Mouse (Mus musculus) liver, embryonic 13.5 days (tissue): ENCODE measurements around the gene Gm5728. TPM values are rescaled to one million over a fixed set of nuclear protein-coding genes. Genes with fewer than 3 reads are reported as not detected.
"Not testable (repeated sequence)": the region's sequence is repeated elsewhere in the genome, so short reads cannot be mapped to it uniquely, and the experiment has no call there.

ENCODE experiments used
- ATAC-seq: fragments of 200-750 bp; cut with Nextera tagmentation; 2 replicates; pipeline ENCODE4 v1.8.0; 2017; ENCODE audit warnings: low read depth, mild to moderate bottlenecking, moderate number of reproducible peaks, moderate library complexity
- DNase-seq: peaks from one replicate; pipeline ENCODE4 v3.0.0; 2022
- H3K27ac ChIP-seq: fragments of 300-500 bp; sonication (generic); 2 replicates; pipeline ENCODE4 v1.5.1; 2015; ENCODE audit warnings: moderate library complexity, mild to moderate bottlenecking, inconsistent platforms
- H3K27me3 ChIP-seq: fragments of 300-500 bp; sonication (generic); 2 replicates; pipeline ENCODE4 v1.6.1; 2015; ENCODE audit warnings: mild to moderate bottlenecking, inconsistent platforms
- H3K36me3 ChIP-seq: fragments of 300-500 bp; sonication (generic); 2 replicates; pipeline ENCODE4 v1.6.1; 2015; ENCODE audit warnings: mild to moderate bottlenecking, inconsistent platforms
- H3K4me1 ChIP-seq: fragments of 300-500 bp; sonication (generic); replicated peaks from 2 replicates; pipeline ENCODE4 v1.6.1; 2015; ENCODE audit warnings: inconsistent platforms
- H3K4me2 ChIP-seq: fragments of 300-500 bp; sonication (generic); 2 replicates; pipeline ENCODE4 v1.6.1; 2015; ENCODE audit warnings: inconsistent platforms, mild to moderate bottlenecking, moderate library complexity
- H3K4me3 ChIP-seq: fragments of 300-500 bp; sonication (generic); replicated peaks from 2 replicates; pipeline ENCODE4 v1.5.1; 2015; ENCODE audit warnings: mild to moderate bottlenecking, inconsistent platforms
- H3K9ac ChIP-seq: fragments of 300-500 bp; sonication (generic); 2 replicates; pipeline ENCODE4 v1.6.1; 2015; ENCODE audit warnings: mild to moderate bottlenecking, inconsistent platforms
- H3K9me3 ChIP-seq: fragments of 300-500 bp; sonication (generic); replicated peaks from 2 replicates; pipeline ENCODE4 v1.6.1; 2016; ENCODE audit warnings: inconsistent platforms
- WGBS: fragments of 180-500 bp; shearing (Covaris S2); methylation state at CpG from one replicate; pipeline ENCODE4 v1.1.7; 2015; ENCODE audit not compliant: insufficient replicate concordance; 5-methylcytosine and 5-hydroxymethylcytosine counted together
- polyA plus RNA-seq: library from polyadenylated mRNA; unstranded; fragments of >200 nt; fragmentation: Nextera tagmentation; extraction: Ambion mirVana; gene quantifications from 2 replicates; pipeline ENCODE4 v1.2.1, GENCODE M21; 2015

Gm5728 gene
- not detected in 2 replicates for polyA plus RNA-seq

GRCm38 (mm10) chr7:20375310-20375709 is at the start of gene Gm5728:
Gm5728 (minus strand) TSS chr7:20375410.
- not testable (repeated sequence) for H3K27me3 ChIP-seq, H3K4me1 ChIP-seq
- no CpG with 5 or more reads among the region's 1 CpGs for WGBS

GRCm38 (mm10) chr7:20417642-20418041 is 42.4 kb upstream of the Gm5728 start, which contains the start of gene Vmn1r100:
Vmn1r100 (plus strand) TSS chr7:20417942.
- not testable (repeated sequence) for ATAC-seq, H3K4me3 ChIP-seq, H3K9me3 ChIP-seq, H3K9ac ChIP-seq, H3K27ac ChIP-seq, H3K4me1 ChIP-seq, DNase-seq, H3K36me3 ChIP-seq, H3K4me2 ChIP-seq, H3K27me3 ChIP-seq
- WGBS = no CpG with 5 or more reads among the region's 3 CpGs

More at GRCm38 (mm10) chr7:20375310-20375709, at the start of gene Gm5728:
- H3K4me2 ChIP-seq, DNase-seq, H3K27ac ChIP-seq, H3K36me3 ChIP-seq, H3K4me3 ChIP-seq, H3K9ac ChIP-seq, H3K9me3 ChIP-seq, ATAC-seq: not testable (repeated sequence)

- DNase-seq, ATAC-seq, H3K4me1 ChIP-seq, H3K27me3 ChIP-seq, H3K4me2 ChIP-seq, H3K4me3 ChIP-seq, H3K9ac ChIP-seq, H3K9me3 ChIP-seq, H3K36me3 ChIP-seq, H3K27ac ChIP-seq: not testable (repeated sequence)
- no CpG with 5 or more reads among the region's 2 CpGs for WGBS
Observed at GRCm38 (mm10) chr7:20333965-20334364, 41.2 kb downstream of the Gm5728 start, which contains the start of gene Gm4133. Gm4133 (minus strand) TSS chr7:20334065.

Other genes with a start within 250 kb of the Gm5728 start
- gene Vmn1r93, start 236.3 kb downstream of the Gm5728 start, polyA plus RNA-seq = not detected in 2 replicates
- gene Vmn1r94, start 207.0 kb downstream of the Gm5728 start, polyA plus RNA-seq = not detected in 2 replicates
- not detected in 2 replicates for gene Vmn1r95, start 181.7 kb downstream of the Gm5728 start, polyA plus RNA-seq
- not detected in 2 replicates for gene Gm6164, start 169.8 kb downstream of the Gm5728 start, polyA plus RNA-seq
- not detected in 2 replicates for gene Gm4498, start 141.6 kb downstream of the Gm5728 start, polyA plus RNA-seq
- gene Gm5890, start 112.6 kb downstream of the Gm5728 start, polyA plus RNA-seq = not detected in 2 replicates
- gene Gm4133, start 41.3 kb downstream of the Gm5728 start, polyA plus RNA-seq = not detected in 2 replicates
- not detected in 2 replicates for gene Vmn1r100, start 42.5 kb upstream of the Gm5728 start, polyA plus RNA-seq
- gene Vmn1r101, start 67.2 kb upstream of the Gm5728 start, polyA plus RNA-seq = not detected in 2 replicates
- not detected in 2 replicates for gene Gm10670, start 99.5 kb upstream of the Gm5728 start, polyA plus RNA-seq
- not detected in 2 replicates for gene Vmn1r103, start 135.1 kb upstream of the Gm5728 start, polyA plus RNA-seq
- gene Vmn1r104, start 158.4 kb upstream of the Gm5728 start, polyA plus RNA-seq = not detected in 2 replicates
- not detected in 2 replicates for gene Gm5726, start 170.3 kb upstream of the Gm5728 start, polyA plus RNA-seq
- gene Gm4141, start 200.8 kb upstream of the Gm5728 start, polyA plus RNA-seq = not detected in 2 replicates
- not detected in 2 replicates for gene Gm4513, start 223.6 kb upstream of the Gm5728 start, polyA plus RNA-seq